Mouse (Mus musculus) neural tube, embryonic 15.5 days (tissue): ENCODE measurements around the gene Susd5. TPM values are rescaled to one million over a fixed set of nuclear protein-coding genes. Genes with fewer than 3 reads are reported as not detected.
"Not testable (repeated sequence)": the region's sequence is repeated elsewhere in the genome, so short reads cannot be mapped to it uniquely, and the experiment has no call there.

ENCODE experiments used
- ATAC-seq: fragments of 200-750 bp; cut with Nextera tagmentation; 2 replicates; pipeline ENCODE4 v1.8.0; 2017; ENCODE audit warnings: mild to moderate bottlenecking, moderate TSS enrichment, moderate library complexity; ENCODE audit not compliant: low FRiP score
- H3K27ac ChIP-seq: fragments of 300-500 bp; sonication (generic); replicated peaks from 2 replicates; pipeline ENCODE4 v1.5.1; 2015; ENCODE audit warnings: mild to moderate bottlenecking, inconsistent platforms
- H3K27me3 ChIP-seq: fragments of 300-500 bp; sonication (generic); replicated peaks from 2 replicates; pipeline ENCODE4 v1.6.1; 2015; ENCODE audit warnings: inconsistent platforms
- H3K36me3 ChIP-seq: fragments of 300-500 bp; sonication (generic); 2 replicates; pipeline ENCODE4 v1.6.1; 2015; ENCODE audit warnings: inconsistent platforms
- H3K4me1 ChIP-seq: fragments of 300-500 bp; sonication (generic); 2 replicates; pipeline ENCODE4 v1.6.1; 2015; ENCODE audit warnings: inconsistent platforms
- H3K4me2 ChIP-seq: fragments of 300-500 bp; sonication (generic); 2 replicates; pipeline ENCODE4 v1.6.1; 2015; ENCODE audit warnings: inconsistent platforms, mild to moderate bottlenecking, moderate library complexity
- H3K4me3 ChIP-seq: fragments of 300-500 bp; sonication (generic); replicated peaks from 2 replicates; pipeline ENCODE4 v1.5.1; 2015; ENCODE audit warnings: mild to moderate bottlenecking, inconsistent platforms
- H3K9ac ChIP-seq: fragments of 300-500 bp; sonication (generic); replicated peaks from 2 replicates; pipeline ENCODE4 v1.6.1; 2015; ENCODE audit warnings: mild to moderate bottlenecking, inconsistent platforms
- H3K9me3 ChIP-seq: fragments of 300-500 bp; sonication (generic); replicated peaks from 2 replicates; pipeline ENCODE4 v1.6.1; 2016; ENCODE audit warnings: inconsistent platforms
- WGBS: fragments of 180-500 bp; shearing (Covaris S2); methylation state at CpG from one replicate; pipeline ENCODE4 v1.1.7; 2015; ENCODE audit warnings: mixed read lengths; 5-methylcytosine and 5-hydroxymethylcytosine counted together
- polyA plus RNA-seq: library from polyadenylated mRNA; unstranded; fragments of >200 nt; fragmentation: Nextera tagmentation; extraction: Ambion mirVana; gene quantifications from 2 replicates; pipeline ENCODE4 v1.2.1, GENCODE M21; 2015

Gene Susd5
- polyA plus RNA-seq, 1 experiment from 2014 or later, result 3.1 TPM

DNA sequence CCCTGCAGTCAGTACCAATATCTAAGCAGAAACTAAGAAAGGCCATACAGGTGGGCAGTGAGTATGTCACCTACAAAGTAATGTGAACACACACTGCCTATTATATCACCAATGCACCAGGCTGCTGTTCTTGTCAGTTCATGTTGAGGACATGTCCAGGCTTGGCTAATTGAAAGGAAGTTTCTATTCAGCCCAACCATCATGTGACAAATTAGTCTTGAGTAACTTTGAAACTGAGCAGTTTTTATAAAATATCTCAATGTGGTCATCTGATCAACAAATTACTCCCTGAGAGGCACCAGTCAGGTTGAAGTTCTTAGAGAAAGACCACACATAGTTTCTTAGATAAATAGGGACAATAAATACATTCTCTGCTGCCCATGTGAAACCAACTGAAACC lies 65.9 kb downstream of the Susd5 start:
- ATAC-seq, H3K9me3 ChIP-seq, H3K9ac ChIP-seq: not testable (repeated sequence)

DNA sequence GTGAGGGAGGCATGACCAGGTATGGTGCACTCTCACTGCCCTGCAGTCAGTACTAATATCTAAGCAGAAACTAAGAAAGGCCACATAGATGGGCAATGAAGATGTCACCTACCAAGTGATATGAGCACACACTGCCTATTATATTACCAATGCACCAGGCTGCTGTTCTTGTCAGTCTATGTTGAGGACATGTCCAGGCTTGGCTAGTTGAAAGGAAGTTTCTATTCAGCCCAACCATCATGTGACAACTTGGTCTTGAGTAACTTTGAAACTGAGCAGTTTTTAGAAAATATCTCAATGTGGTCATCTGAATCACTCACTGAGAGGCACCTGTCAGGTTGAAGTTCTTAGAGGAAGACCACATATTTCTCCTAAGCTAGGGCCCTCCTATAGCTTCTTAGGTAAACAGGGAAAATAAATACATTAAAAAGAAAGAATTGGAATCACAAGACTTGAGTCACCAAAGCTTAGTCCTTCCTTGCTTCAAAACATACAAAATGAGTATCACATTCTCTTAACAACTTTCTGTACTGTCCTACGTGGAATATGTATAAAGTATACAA lies 72.4 kb downstream of the Susd5 start:
- not testable (repeated sequence) for H3K9ac ChIP-seq, ATAC-seq

More for the DNA sequence above, 65.9 kb downstream of the Susd5 start:
- H3K4me1 ChIP-seq, H3K4me2 ChIP-seq, H3K27me3 ChIP-seq, H3K27ac ChIP-seq, H3K36me3 ChIP-seq, H3K4me3 ChIP-seq: not testable (repeated sequence)

More for the DNA sequence above, 72.4 kb downstream of the Susd5 start:
- not testable (repeated sequence) for H3K36me3 ChIP-seq, H3K27ac ChIP-seq, H3K4me1 ChIP-seq, H3K4me3 ChIP-seq, H3K9me3 ChIP-seq, H3K27me3 ChIP-seq, H3K4me2 ChIP-seq
- WGBS, result 82% methylated on average over 1 of the region's 1 CpGs

Other genes with a start within 250 kb of the Susd5 start
- 28.3 and 29.9 TPM in 2 replicates for gene Ubp1, start 126.2 kb upstream of the Susd5 start, polyA plus RNA-seq
- gene Fbxl2, start 10.9 kb upstream of the Susd5 start, polyA plus RNA-seq, result 21.2 and 28.4 TPM in 2 replicates